Mouse (Mus musculus) neural tube, embryonic 12.5 days (tissue): ENCODE data around the gene Abcb6. TPM values are rescaled to one million over a fixed set of nuclear protein-coding genes. Genes with fewer than 3 reads are reported as not detected.

Source experiments
- ATAC-seq: fragments of 200-750 bp; cut with Nextera tagmentation; 2 replicates; pipeline ENCODE4 v1.8.0; 2017; ENCODE audit warnings: low read depth, mild to moderate bottlenecking, moderate TSS enrichment, moderate library complexity; ENCODE audit not compliant: low FRiP score
- H3K27ac ChIP-seq: fragments of 300-500 bp; sonication (generic); 2 replicates; pipeline ENCODE4 v1.5.1; 2016
- H3K27me3 ChIP-seq: fragments of 300-500 bp; sonication (generic); replicated peaks from 2 replicates; pipeline ENCODE4 v1.6.1; 2016; ENCODE audit warnings: mild to moderate bottlenecking
- H3K36me3 ChIP-seq: fragments of 300-500 bp; sonication (generic); 2 replicates; pipeline ENCODE4 v1.6.1; 2016; ENCODE audit warnings: mild to moderate bottlenecking
- H3K4me1 ChIP-seq: fragments of 300-500 bp; sonication (generic); 2 replicates; pipeline ENCODE4 v1.6.1; 2016
- H3K4me2 ChIP-seq: fragments of 300-500 bp; sonication (generic); replicated peaks from 2 replicates; pipeline ENCODE4 v1.6.1; 2016; ENCODE audit warnings: mild to moderate bottlenecking
- H3K4me3 ChIP-seq: fragments of 300-500 bp; sonication (generic); 2 replicates; pipeline ENCODE4 v1.5.1; 2016
- H3K9ac ChIP-seq: fragments of 300-500 bp; sonication (generic); 2 replicates; pipeline ENCODE4 v1.6.1; 2016; ENCODE audit warnings: mild to moderate bottlenecking
- H3K9me3 ChIP-seq: fragments of 300-500 bp; sonication (generic); 2 replicates; pipeline ENCODE4 v1.6.1; 2016; ENCODE audit warnings: mild to moderate bottlenecking
- WGBS: fragments of 180-500 bp; shearing (Covaris S2); methylation state at CpG from one replicate; pipeline ENCODE4 v1.1.7; 2016; 5-methylcytosine and 5-hydroxymethylcytosine counted together
- polyA plus RNA-seq: library from polyadenylated mRNA; unstranded; fragments of >200 nt; fragmentation: Nextera tagmentation; extraction: Ambion mirVana; gene quantifications from 2 replicates; pipeline ENCODE4 v1.2.1, GENCODE M21; 2016

Gene Abcb6
- polyA plus RNA-seq, 1 experiment from 2014 or later: 39.1 TPM

DNA sequence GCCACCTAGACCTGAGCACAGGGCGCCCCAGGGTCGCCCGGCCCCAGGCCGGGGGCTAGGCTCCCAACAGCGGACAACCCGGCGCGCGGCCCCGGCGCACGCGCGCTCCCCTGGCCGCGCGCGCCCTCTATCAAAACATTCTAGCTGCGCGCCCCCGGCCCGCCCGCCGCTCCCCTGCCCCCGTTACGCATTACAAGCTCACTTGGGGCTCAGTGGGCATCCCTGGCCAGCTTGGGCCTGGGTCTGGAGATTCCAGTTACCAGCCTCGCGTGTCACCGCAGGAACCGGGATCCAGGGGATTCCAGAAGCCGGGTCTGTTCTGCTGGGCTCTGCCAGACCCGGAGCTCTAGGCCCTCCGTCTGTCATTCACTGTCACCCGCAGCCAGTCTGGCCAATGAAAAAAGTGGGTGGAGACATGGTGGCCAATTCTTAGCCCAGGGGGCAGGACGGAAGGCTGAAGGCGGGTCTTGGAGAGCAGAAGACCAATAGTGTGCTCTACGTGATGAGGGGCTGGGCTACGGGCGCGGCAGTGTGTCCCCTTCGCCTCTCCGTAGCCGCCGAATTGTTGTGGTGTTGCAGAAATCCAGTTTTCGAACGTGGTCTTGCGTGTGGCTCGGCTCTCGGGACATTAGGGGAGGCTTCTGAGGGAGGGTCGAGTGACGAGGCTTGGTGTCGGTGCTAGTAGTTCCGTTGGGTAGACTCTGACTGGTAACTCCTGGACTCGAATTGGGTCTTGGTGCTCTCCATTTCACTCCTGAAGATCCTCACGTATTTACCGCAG is 11.6 kb upstream of the Abcb6 start, which contains the start of the genes Ankzf1 and Atg9a:
Gene Ankzf1, plus strand, starts transcription at position 530 of the 781 bp plus-strand sequence.
Gene Atg9a, minus strand, starts transcription at position 575 of the 781 bp plus-strand sequence.
- H3K9ac ChIP-seq: peak within 1 kb of the TSS; percentile 88
- H3K27ac ChIP-seq: peak within 1 kb of the TSS; percentile 65
- H3K36me3 ChIP-seq: peaks cover 28% of the 10 kb centered on the region
- ATAC-seq: peak; percentile 99
- no peaks in the 10 kb centered on the region for H3K27me3 ChIP-seq
- peak within 1 kb of the TSS; percentile 75 for H3K4me3 ChIP-seq
- H3K4me2 ChIP-seq: peak within 1 kb of the TSS; percentile 75
- H3K4me1 ChIP-seq: peaks cover 17% of the 10 kb centered on the region
- H3K9me3 ChIP-seq: no peaks in the 10 kb centered on the region
- under 1% methylated on average over 56 of the region's 56 CpGs for WGBS

DNA sequence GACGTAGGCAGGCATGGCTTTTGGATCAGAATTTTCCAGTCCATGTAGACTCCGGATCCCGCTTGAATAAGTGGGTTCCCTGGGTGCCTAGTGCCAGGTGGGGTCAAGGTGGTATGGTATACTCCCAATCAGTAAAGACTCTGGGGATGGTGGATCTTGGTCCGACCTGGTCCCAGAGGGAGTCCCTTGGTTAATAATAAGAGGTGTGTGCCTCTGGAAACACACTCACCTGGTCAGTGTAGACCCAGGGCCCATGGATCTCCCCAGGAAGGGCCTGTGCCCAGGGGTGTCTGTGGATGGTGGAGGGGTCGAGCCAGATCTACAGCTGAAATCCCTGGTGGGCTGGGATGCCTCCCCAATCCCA is 11.0 kb upstream of the Abcb6 start:
- peak overlapping the region; percentile 88 for H3K9ac ChIP-seq
- H3K36me3 ChIP-seq: peaks cover 28% of the 10 kb centered on the region
- no peaks in the 10 kb centered on the region for H3K27me3 ChIP-seq
- no peaks in the 10 kb centered on the region for H3K9me3 ChIP-seq
- peak overlapping the region; percentile 75 for H3K4me2 ChIP-seq
- ATAC-seq: no peak
- WGBS: 41% methylated on average over 5 of the region's 5 CpGs
- H3K4me3 ChIP-seq: peak overlapping the region; percentile 75
- peaks cover 17% of the 10 kb centered on the region for H3K4me1 ChIP-seq
- H3K27ac ChIP-seq: peak overlapping the region; percentile 65

DNA sequence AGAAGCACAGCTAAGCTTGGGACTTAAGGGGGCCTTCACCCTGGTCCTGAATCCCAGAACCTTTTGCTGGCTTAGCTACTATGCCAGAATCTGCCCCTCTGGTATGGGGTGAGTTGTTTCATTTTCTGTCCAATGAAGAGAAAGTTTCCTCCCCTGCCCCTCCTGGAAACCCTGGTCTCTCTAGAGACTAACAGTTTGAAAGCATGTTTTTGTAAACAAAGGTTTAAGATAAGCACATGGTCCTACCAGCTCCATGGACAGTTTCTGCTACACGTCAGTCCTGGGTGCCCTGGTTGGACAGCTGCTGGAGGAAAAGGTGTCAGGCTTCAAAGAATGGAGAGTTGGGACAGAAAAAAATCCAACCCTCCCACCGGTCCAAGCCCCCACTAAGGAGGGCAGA is 10.4 kb upstream of the Abcb6 start:
- H3K4me2 ChIP-seq: peak overlapping the region; percentile 75
- H3K27me3 ChIP-seq: no peaks in the 10 kb centered on the region
- WGBS: 74% methylated on average over 2 of the region's 2 CpGs
- H3K4me1 ChIP-seq: peaks cover 17% of the 10 kb centered on the region
- no peak for ATAC-seq
- H3K9me3 ChIP-seq: no peaks in the 10 kb centered on the region
- H3K27ac ChIP-seq: no peak overlapping the region
- peak overlapping the region; percentile 88; the same call in 1 of the 2 replicates for H3K9ac ChIP-seq
- H3K36me3 ChIP-seq: peaks cover 28% of the 10 kb centered on the region
- no peak overlapping the region for H3K4me3 ChIP-seq

DNA sequence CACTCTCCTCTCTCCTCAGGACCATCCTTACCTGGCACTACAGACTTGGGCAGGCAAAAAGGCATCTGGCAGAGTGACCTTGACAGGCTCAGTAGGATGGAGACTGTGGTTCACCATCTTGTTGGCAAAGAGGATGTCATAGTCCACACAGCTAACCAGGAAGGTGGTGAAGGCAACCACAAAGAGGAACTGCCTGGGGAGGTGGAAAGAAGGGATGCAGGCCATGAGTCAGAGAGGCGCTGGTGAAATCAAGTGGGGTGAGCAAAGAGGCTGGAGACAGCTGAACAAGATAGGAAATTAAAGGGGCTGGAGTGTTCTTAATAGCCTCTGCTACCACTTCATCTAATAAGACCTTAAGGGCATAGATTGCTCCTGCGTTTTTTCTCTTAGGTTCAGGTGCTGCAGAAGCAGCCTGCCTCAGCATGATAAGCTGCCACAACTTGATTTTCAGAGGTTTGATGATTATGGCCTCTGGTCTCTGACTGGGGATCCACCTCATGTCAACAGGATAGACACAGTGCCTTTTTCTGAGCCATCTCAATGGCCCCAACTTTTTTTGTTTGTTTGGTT is 7.8 kb upstream of the Abcb6 start:
- WGBS: 89% methylated on average over 2 of the region's 2 CpGs
- Histone ChIP-seq H3K4me2 (no peak overlapping the region), H3K36me3 (peaks cover 48% of the 10 kb centered on the region), H3K4me1 (peaks cover 12% of the 10 kb centered on the region), H3K4me3 (no peak overlapping the region), H3K9ac (no peak overlapping the region), H3K9me3 (no peaks in the 10 kb centered on the region), H3K27ac (no peak overlapping the region), H3K27me3 (no peaks in the 10 kb centered on the region)
- ATAC-seq: no peak

DNA sequence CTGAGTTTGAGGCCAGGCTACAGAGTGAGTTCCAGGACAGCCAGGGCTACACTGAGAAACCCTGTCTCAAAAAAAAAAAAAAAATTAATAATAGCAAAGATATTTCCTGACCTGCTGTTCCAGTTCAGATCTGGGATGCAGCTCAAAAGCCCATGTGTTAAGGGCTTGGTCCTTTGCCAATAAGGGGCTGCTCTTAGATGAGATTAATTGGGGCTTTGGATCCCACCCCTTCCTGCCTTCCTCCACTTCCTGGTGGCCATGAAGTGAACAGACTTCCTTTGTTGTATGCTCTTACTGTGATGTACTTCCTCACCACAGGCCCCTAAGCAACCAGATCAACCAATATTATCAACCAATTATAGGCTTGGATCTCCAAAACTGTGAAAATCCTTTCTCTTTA is 6.9 kb upstream of the Abcb6 start:
- no peak overlapping the region for H3K9ac ChIP-seq
- H3K27me3 ChIP-seq: no peaks in the 10 kb centered on the region
- peaks cover 57% of the 10 kb centered on the region for H3K36me3 ChIP-seq
- ATAC-seq: no peak
- no peak overlapping the region for H3K27ac ChIP-seq
- H3K4me3 ChIP-seq: no peak overlapping the region
- peaks cover 10% of the 10 kb centered on the region for H3K4me1 ChIP-seq
- H3K9me3 ChIP-seq: no peaks in the 10 kb centered on the region
- H3K4me2 ChIP-seq: no peak overlapping the region

DNA sequence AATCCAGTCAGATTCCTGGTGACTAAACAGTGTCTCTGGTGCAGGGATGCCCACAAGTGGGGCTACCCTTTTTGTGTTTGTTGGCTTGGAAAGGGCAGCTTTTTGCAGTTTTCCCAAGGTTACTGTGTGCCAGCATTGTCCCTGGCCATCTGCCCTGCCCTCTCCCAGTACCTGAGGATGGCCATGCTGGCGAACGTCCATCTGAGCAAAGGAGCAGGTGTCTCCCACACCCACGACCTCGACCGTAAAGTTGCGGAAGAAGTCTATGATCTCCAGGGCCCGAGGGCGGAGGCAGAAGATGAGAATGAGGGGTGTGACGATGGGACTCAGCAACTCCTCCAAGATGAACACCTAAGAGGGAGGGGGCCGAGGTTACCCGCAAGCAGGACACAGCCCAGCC is 5.3 kb upstream of the Abcb6 start:
- Histone ChIP-seq H3K27me3 (no peaks in the 10 kb centered on the region), H3K4me2 (no peak overlapping the region), H3K9me3 (no peaks in the 10 kb centered on the region), H3K4me1 (no peaks in the 10 kb centered on the region; the same call in 1 of the 2 replicates), H3K9ac (no peak overlapping the region), H3K27ac (no peak overlapping the region), H3K4me3 (no peak overlapping the region), H3K36me3 (peaks cover 67% of the 10 kb centered on the region)
- ATAC-seq: no peak
- 89% methylated on average over 11 of the region's 11 CpGs for WGBS

DNA sequence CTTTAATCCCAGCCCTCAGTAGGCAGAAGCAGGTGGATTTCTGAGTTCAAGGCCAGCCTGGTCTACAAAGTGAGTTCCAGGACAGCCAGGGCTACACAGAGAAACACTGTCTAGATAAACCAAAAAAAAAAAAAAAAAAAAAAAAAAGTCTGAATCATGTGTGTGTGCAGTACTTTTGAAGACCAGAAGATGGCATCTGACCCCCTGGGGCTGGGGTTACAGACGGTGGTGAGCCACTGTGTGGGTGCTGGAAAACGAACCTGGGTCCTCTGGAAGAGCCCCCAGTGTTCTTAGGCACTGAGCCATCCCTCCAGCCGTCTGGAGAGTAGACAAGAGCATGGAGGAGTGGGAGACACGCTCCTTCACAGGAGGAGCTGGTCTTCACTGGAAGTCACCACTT is 2.0 kb upstream of the Abcb6 start:
- peaks cover 66% of the 10 kb centered on the region for H3K36me3 ChIP-seq
- ATAC-seq: no peak
- 77% methylated on average over 4 of the region's 4 CpGs for WGBS
- no peak overlapping the region for H3K4me2 ChIP-seq
- peaks cover 17% of the 10 kb centered on the region for H3K4me1 ChIP-seq
- H3K4me3 ChIP-seq: no peak overlapping the region
- H3K27me3 ChIP-seq: no peaks in the 10 kb centered on the region
- no peaks in the 10 kb centered on the region for H3K9me3 ChIP-seq
- H3K27ac ChIP-seq: no peak overlapping the region
- H3K9ac ChIP-seq: no peak overlapping the region

DNA sequence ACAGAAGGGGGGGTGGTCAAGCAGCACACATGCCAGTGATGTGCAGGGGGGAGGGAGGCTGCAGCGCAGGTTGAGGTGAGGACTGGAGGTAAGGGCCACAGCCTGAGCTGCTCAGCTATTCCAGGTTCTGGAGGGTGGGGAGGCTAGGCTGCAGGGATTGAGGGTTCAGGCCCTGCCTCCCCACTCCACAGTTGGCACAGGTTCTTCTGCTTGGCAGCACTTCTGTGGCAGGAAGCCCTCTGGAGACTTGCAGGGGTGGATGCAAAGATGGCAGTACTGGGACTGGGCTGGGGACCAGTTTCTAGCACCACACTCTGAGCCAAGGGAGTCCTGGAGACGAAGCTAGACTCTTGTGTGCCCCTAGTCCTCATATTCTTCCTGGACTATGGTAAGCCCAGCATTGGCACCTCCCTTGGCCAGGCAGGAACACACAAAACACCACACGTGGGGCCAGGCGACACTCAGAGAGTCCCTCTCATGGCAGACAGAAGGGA is 1.2 kb upstream of the Abcb6 start:
- Histone ChIP-seq H3K4me2 (no peak overlapping the region), H3K36me3 (peaks cover 68% of the 10 kb centered on the region), H3K27ac (no peak overlapping the region), H3K9me3 (no peaks in the 10 kb centered on the region), H3K9ac (no peak overlapping the region), H3K4me3 (no peak overlapping the region), H3K4me1 (peaks cover 17% of the 10 kb centered on the region), H3K27me3 (no peaks in the 10 kb centered on the region)
- 84% methylated on average over 4 of the region's 4 CpGs for WGBS
- no peak for ATAC-seq

DNA sequence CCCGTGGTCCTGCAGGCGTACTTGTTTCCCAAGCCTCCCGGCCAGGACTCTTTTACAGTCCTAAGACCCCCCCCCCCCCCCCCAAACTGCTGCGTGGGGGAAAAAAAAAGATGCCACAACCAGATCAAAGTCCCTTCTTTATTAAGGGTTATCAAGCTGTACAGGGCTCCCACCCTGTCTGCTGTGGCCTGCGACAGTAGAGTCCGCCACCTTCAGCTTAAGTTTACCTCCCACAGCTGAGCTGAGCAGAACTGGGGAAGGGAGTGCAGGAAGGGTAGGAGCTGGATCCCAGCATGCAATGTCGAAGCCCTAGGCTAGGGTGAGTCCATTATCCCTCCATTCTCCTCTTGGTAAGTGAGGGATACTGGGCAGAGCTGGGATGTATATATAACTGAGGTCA is 549 bp upstream of the Abcb6 start:
- ATAC-seq: no peak
- H3K4me3 ChIP-seq: no peak overlapping the region

DNA sequence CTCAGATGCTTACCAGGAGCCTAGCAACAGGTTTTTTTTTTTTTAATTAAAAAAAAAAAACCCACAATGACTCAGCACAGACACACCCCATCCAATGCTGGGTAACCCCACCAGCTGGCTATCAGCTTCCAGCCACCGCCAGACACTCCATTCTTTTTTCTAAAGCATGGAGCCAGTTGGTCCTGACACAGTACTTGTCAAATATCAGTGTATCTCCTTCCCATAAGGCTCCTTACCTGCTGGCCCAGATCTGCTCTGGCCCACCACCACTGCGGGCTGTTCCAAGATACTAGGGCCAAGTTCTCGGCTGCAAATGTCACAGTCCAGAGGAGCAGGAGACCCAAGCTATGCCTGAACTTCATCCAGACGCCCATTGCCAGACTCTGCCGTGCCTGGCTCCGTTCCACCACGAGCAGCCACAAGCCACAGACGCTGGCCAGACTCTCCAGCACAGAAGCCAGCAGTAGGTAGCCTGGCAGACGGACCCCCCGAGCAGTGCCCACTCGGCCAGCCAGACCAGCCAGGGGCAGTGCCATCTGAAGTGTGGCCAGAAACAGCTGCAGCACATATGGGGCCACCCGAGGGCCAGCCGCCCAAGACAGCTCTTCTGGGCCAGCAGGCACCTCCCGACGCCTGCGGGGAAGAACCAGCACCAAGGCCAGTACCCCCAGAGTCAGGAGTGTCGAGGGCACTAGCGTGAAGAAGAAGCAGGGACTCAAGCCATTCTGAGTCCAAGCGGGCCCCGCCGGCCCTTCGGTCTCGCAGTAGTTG is 673 bp downstream of the Abcb6 start:
- 10% methylated on average over 23 of the region's 23 CpGs for WGBS
- Histone ChIP-seq H3K4me1 (peaks cover 17% of the 10 kb centered on the region), H3K4me3 (peak overlapping the region; percentile 61), H3K4me2 (peak overlapping the region; percentile 100), H3K9ac (peak overlapping the region; percentile 72), H3K36me3 (peaks cover 66% of the 10 kb centered on the region), H3K9me3 (no peaks in the 10 kb centered on the region), H3K27ac (no peak overlapping the region), H3K27me3 (no peaks in the 10 kb centered on the region)
- peak; percentile 58 for ATAC-seq

More for the DNA sequence above, 549 bp upstream of the Abcb6 start:
- Histone ChIP-seq H3K4me1 (peaks cover 17% of the 10 kb centered on the region), H3K27me3 (no peaks in the 10 kb centered on the region), H3K9me3 (no peaks in the 10 kb centered on the region), H3K27ac (no peak overlapping the region), H3K9ac (no peak overlapping the region), H3K36me3 (peaks cover 68% of the 10 kb centered on the region), H3K4me2 (peak overlapping the region; percentile 100)
- 33% methylated on average over 7 of the region's 7 CpGs for WGBS

DNA sequence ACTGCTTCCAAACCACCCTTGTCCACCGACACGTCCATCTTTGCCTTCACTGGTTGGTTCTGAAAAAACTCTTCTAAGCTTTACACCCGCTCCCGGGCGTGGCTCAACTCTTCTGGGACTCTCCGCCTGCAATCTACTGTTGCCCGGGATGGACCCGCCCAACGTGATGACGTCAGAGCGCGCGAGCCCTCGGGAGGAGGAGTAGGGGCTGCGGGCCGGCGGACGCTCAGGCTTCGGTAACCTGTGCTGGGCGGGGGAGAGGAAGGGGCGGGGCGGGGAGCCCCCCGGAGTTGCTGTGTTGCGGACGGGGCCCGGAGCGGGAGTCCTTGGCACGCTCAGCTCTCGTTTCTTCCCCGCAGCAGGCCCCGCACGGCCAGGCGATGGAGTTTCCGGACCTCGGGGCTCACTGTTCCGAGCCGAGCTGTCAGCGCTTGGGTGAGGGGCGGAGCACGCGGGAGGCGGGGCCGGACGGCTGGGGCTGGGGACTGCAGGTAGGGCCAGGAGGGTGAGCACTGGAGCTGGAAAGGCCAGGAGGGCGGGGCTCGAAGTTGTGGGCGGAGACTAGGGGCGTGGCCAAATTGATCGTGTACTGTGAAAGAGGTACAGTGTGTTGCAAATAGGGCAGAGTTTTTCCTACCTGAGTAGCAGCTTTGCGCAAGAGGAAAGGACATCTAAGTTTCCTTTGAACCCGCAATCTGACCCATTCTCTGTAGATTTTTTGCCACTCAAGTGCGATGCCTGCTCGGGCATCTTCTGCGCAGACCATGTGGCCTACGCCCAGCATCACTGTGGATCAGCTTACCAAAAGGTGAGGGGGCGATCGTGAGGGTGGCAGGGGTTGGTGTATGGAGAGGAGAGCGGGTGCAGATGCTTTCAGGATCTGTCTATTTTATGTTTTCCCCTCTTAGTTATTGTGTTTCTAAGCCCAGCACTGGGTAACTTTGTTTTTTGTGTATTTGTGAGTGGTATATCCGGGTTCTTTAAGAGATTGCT is 11.4 kb downstream of the Abcb6 start, which contains the start of gene Zfand2b:
Gene Zfand2b, plus strand, starts transcription at position 175 of the 993 bp plus-strand sequence.
- Histone ChIP-seq H3K4me1 (peaks cover 13% of the 10 kb centered on the region), H3K27me3 (no peaks in the 10 kb centered on the region), H3K9me3 (no peaks in the 10 kb centered on the region), H3K9ac (peak within 1 kb of the TSS; percentile 70), H3K36me3 (peaks cover 36% of the 10 kb centered on the region), H3K4me3 (peak within 1 kb of the TSS; percentile 72), H3K27ac (peak within 1 kb of the TSS; percentile 86), H3K4me2 (peak within 1 kb of the TSS; percentile 71)
- peak; percentile 98 for ATAC-seq
- 1% methylated on average over 59 of the region's 59 CpGs for WGBS
